Mouse (Mus musculus) Muller cell, postnatal 12 days (primary cell): ENCODE data around the gene Jag2.

Source experiments
- DNase-seq: peaks from one replicate; pipeline ENCODE4 v3.0.0-alpha.2; 2015; ENCODE audit errors: inconsistent ontology term

Jag2 gene

GRCm38 (mm10) chr12:112903941-112904340 is 25.6 kb downstream of the Jag2 start:
- DNase-seq, result no peak

- DNase-seq, result no peak
Measured at GRCm38 (mm10) chr12:112900641-112901040, 28.9 kb downstream of the Jag2 start.

GRCm38 (mm10) chr12:112898960-112899359 is 30.6 kb downstream of the Jag2 start:
- no peak for DNase-seq

- DNase-seq, result no peak
Measured at GRCm38 (mm10) chr12:112898351-112898750, 31.2 kb downstream of the Jag2 start.

- DNase-seq, result peak; percentile 51
Measured at GRCm38 (mm10) chr12:112897522-112898212, 31.9 kb downstream of the Jag2 start.

GRCm38 (mm10) chr12:112894969-112895368 is 34.6 kb downstream of the Jag2 start:
- DNase-seq, result no peak

- peak; percentile 53 for DNase-seq
Measured at GRCm38 (mm10) chr12:112894303-112894884, 35.2 kb downstream of the Jag2 start.

- DNase-seq, result no peak
Measured at GRCm38 (mm10) chr12:112885465-112885864, 44.1 kb downstream of the Jag2 start.

- DNase-seq, result peak; percentile 61
Measured at GRCm38 (mm10) chr12:112881301-112881815, 48.2 kb downstream of the Jag2 start.

- no peak for DNase-seq
Measured at GRCm38 (mm10) chr12:112880661-112881060, 48.9 kb downstream of the Jag2 start.

- no peak for DNase-seq
Measured at GRCm38 (mm10) chr12:112879731-112880130, 49.8 kb downstream of the Jag2 start.

- no peak for DNase-seq
Measured at GRCm38 (mm10) chr12:112877607-112878020, 52.0 kb downstream of the Jag2 start.

- DNase-seq, result no peak
Measured at GRCm38 (mm10) chr12:112877073-112877576, 52.5 kb downstream of the Jag2 start.

- DNase-seq, result peak; percentile 91
Measured at GRCm38 (mm10) chr12:112876332-112877072, 53.1 kb downstream of the Jag2 start.

- DNase-seq, result peak; percentile 95
Measured at GRCm38 (mm10) chr12:112875225-112876013, 54.2 kb downstream of the Jag2 start.

GRCm38 (mm10) chr12:112874199-112874598 is 55.4 kb downstream of the Jag2 start:
- DNase-seq, result no peak

GRCm38 (mm10) chr12:112873452-112874190 is 56.0 kb downstream of the Jag2 start:
- peak; percentile 50 for DNase-seq

GRCm38 (mm10) chr12:112872991-112873390 is 56.6 kb downstream of the Jag2 start:
- DNase-seq, result no peak

GRCm38 (mm10) chr12:112871272-112871671 is 58.3 kb downstream of the Jag2 start:
- DNase-seq, result no peak

- DNase-seq, result no peak
Measured at GRCm38 (mm10) chr12:112870775-112871174, 58.8 kb downstream of the Jag2 start.

GRCm38 (mm10) chr12:112869783-112870204 is 59.8 kb downstream of the Jag2 start:
- DNase-seq, result no peak
